Mouse (Mus musculus) hindbrain, embryonic 12.5 days (tissue): ENCODE results near the gene Fam186b. TPM values are rescaled to one million over a fixed set of nuclear protein-coding genes. Genes with fewer than 3 reads are reported as not detected.

Source experiments
- ATAC-seq: fragments of 200-750 bp; cut with Nextera tagmentation; 2 replicates; pipeline ENCODE4 v1.8.0; 2017; ENCODE audit warnings: moderate TSS enrichment; ENCODE audit not compliant: low FRiP score
- H3K27ac ChIP-seq: fragments of 300-500 bp; sonication (generic); 2 replicates; pipeline ENCODE4 v1.5.1; 2016; ENCODE audit warnings: mild to moderate bottlenecking
- H3K27me3 ChIP-seq: fragments of 300-500 bp; sonication (generic); 2 replicates; pipeline ENCODE4 v1.6.1; 2016; ENCODE audit warnings: mild to moderate bottlenecking
- H3K36me3 ChIP-seq: fragments of 300-500 bp; sonication (generic); 2 replicates; pipeline ENCODE4 v1.6.1; 2016; ENCODE audit warnings: mild to moderate bottlenecking
- H3K4me1 ChIP-seq: fragments of 300-500 bp; sonication (generic); 2 replicates; pipeline ENCODE4 v1.6.1; 2016
- H3K4me2 ChIP-seq: fragments of 300-500 bp; sonication (generic); replicated peaks from 2 replicates; pipeline ENCODE4 v1.6.1; 2016; ENCODE audit warnings: mild to moderate bottlenecking
- H3K4me3 ChIP-seq: fragments of 300-500 bp; sonication (generic); 2 replicates; pipeline ENCODE4 v1.5.1; 2016; ENCODE audit warnings: mild to moderate bottlenecking
- H3K9ac ChIP-seq: fragments of 300-500 bp; sonication (generic); 2 replicates; pipeline ENCODE4 v1.6.1; 2016; ENCODE audit warnings: mild to moderate bottlenecking, moderate library complexity
- H3K9me3 ChIP-seq: fragments of 300-500 bp; sonication (generic); replicated peaks from 2 replicates; pipeline ENCODE4 v1.6.1; 2016; ENCODE audit warnings: mild to moderate bottlenecking
- WGBS: fragments of 180-500 bp; shearing (Covaris S2); methylation state at CpG from one replicate; pipeline ENCODE4 v1.1.7; 2016; 5-methylcytosine and 5-hydroxymethylcytosine counted together
- polyA plus RNA-seq: library from polyadenylated mRNA; unstranded; fragments of >200 nt; fragmentation: Nextera tagmentation; extraction: Ambion mirVana; gene quantifications from 2 replicates; pipeline ENCODE4 v1.2.1, GENCODE M21; 2016

Gene Fam186b
- polyA plus RNA-seq, 1 experiment from 2014 or later, result 0.22 TPM

DNA sequence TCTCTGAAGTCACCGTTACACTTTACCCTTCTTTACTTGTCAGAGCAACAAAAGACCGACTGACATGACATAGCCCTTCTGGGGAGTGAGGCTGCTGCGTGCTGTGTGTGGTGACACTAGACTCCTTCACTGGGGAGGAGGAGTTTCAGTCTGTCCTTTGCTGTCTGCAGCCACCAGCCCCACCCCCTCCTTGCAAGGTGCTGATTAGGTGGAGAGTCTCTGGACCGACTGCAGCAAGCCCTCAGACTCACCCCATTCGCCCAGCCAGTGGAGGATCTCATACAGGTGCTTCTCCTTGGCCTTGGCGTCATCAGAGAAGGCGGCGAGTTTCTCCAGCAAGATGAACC, 10.5 kb downstream of the Fam186b start:
- WGBS, result 49% methylated on average over 8 of the region's 8 CpGs
- Histone ChIP-seq H3K9me3 (no peaks in the 10 kb centered on the region), H3K36me3 (no peaks in the 10 kb centered on the region)

DNA sequence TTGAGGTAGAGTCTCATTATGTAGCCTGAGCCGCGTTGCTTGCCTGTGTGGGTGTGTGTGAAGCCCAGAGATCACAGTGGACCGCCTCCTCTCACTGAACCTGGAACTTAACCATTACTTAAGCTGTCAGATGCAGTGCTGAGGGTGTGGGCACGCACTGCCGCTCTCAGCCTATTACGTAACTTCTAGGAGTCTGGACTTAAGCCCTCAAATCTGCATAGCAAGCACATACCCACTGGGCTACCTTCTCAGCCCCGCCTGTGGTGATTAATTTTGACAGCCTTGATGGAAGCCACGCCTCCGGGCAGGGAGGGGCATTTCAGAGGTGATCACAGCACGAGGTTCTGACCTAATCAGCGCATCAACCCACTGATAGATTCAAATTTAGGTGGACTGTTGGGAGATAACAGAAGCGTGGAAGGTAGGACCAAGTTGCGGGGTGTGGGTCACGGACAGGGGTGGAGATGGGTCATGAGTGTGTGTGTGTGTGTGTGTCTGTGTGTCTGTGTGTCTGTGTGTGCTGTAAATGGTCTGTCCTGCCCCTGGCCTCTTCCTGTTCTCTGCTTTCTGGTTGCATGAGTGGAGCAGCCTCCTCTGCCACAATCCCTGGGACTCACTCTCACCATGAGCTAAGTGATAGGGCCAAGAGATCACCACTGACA, 11.0 kb downstream of the Fam186b start:
- no peak overlapping the region for H3K4me3 ChIP-seq
- no peaks in the 10 kb centered on the region for H3K36me3 ChIP-seq
- H3K4me1 ChIP-seq, result 0 out of 2 replicates have a peak, but pooled peaks cover 2% of the 10 kb centered on the region
- H3K27me3 ChIP-seq, result no peaks in the 10 kb centered on the region
- no peak overlapping the region for H3K4me2 ChIP-seq
- no peak overlapping the region for H3K9ac ChIP-seq
- WGBS, result 54% methylated on average over 14 of the region's 14 CpGs
- no peak overlapping the region for H3K27ac ChIP-seq
- no peak for ATAC-seq
- no peaks in the 10 kb centered on the region for H3K9me3 ChIP-seq

More for the DNA sequence above, 10.5 kb downstream of the Fam186b start:
- H3K27me3 ChIP-seq, result no peaks in the 10 kb centered on the region
- ATAC-seq, result no peak
- H3K9ac ChIP-seq, result no peak overlapping the region
- no peak overlapping the region for H3K4me3 ChIP-seq
- no peak overlapping the region for H3K27ac ChIP-seq
- H3K4me1 ChIP-seq, result 0 out of 2 replicates have a peak, but pooled peaks cover 2% of the 10 kb centered on the region
- no peak overlapping the region for H3K4me2 ChIP-seq

DNA sequence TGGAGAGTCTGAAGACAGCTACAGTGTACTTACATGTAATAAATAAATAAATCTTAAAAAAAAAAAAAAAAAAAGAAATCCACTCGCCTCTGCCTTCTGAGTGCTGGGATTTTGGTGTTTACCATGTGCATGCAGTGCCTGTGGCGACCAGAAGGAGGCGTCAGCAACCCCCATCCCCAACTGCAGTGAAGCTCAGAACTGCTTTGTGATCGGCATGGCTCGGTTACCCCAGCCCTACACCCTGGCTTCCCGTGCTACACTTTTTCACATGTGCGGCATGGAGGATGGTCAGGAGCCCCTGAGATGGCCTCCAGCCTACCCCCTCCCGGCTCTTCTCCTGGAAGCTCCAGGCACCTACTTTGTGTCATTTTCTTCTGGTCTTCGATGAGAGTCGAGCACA, 12.2 kb downstream of the Fam186b start:
- H3K36me3 ChIP-seq, result no peaks in the 10 kb centered on the region
- no peak overlapping the region for H3K4me3 ChIP-seq
- H3K27me3 ChIP-seq, result no peaks in the 10 kb centered on the region
- 0 out of 2 replicates have a peak, but pooled peaks cover 2% of the 10 kb centered on the region for H3K4me1 ChIP-seq
- H3K9ac ChIP-seq, result no peak overlapping the region
- H3K27ac ChIP-seq, result no peak overlapping the region
- 66% methylated on average over 10 of the region's 10 CpGs for WGBS
- no peak overlapping the region for H3K4me2 ChIP-seq
- no peaks in the 10 kb centered on the region for H3K9me3 ChIP-seq
- no peak for ATAC-seq

DNA sequence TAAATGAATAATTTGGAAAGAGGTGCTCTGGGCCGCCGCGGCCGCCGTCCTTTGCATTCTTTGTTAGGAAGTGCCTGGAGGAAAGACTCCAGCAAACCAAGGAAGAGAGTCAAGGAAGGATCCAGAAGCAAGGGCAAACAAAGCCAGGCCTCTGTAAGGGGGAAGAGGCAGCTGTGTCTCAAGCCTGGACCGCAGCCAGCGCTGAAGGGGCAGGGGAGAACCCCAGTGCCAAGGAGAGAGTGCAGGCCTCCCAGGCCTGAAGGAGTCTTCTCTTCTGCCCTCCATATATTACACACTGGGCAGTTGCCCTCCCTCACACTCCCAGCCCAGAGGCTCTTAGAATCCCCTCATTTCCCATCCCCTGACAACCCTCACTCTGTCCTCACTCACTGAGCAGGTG, 17.4 kb downstream of the Fam186b start:
- Histone ChIP-seq H3K4me2 (no peak overlapping the region), H3K9ac (no peak overlapping the region), H3K4me3 (no peak overlapping the region), H3K36me3 (no peaks in the 10 kb centered on the region), H3K4me1 (0 out of 2 replicates have a peak, but pooled peaks cover 4% of the 10 kb centered on the region), H3K27ac (no peak overlapping the region), H3K9me3 (no peaks in the 10 kb centered on the region), H3K27me3 (no peaks in the 10 kb centered on the region)
- WGBS, result 91% methylated on average over 5 of the region's 7 CpGs
- ATAC-seq, result no peak

DNA sequence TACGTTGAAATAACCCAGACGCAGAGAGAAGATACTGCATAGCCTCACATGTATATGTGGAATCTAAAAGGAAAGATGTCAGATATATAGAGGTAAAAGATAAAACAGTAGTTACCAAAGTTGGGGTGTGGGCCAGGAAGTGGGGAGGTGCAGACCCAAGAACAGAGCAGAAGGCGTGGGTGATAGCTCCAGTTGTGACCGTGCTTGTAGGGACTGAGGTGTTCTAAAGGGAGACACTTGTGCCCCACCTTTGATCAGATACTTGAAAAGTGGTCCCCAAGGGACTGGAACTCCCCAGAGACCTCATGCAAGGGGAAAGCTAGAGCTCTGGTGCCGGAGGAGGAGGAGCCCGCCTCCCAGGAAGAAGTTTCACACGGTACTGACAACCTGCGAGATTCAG, 19.6 kb downstream of the Fam186b start:
- no peak overlapping the region for H3K9ac ChIP-seq
- no peak for ATAC-seq
- no peak overlapping the region for H3K4me2 ChIP-seq
- H3K4me1 ChIP-seq, result 0 out of 2 replicates have a peak, but pooled peaks cover 7% of the 10 kb centered on the region
- no peak overlapping the region for H3K4me3 ChIP-seq
- WGBS, result 83% methylated on average over 8 of the region's 8 CpGs
- H3K36me3 ChIP-seq, result no peaks in the 10 kb centered on the region
- no peaks in the 10 kb centered on the region for H3K9me3 ChIP-seq
- no peaks in the 10 kb centered on the region for H3K27me3 ChIP-seq
- no peak overlapping the region for H3K27ac ChIP-seq

DNA sequence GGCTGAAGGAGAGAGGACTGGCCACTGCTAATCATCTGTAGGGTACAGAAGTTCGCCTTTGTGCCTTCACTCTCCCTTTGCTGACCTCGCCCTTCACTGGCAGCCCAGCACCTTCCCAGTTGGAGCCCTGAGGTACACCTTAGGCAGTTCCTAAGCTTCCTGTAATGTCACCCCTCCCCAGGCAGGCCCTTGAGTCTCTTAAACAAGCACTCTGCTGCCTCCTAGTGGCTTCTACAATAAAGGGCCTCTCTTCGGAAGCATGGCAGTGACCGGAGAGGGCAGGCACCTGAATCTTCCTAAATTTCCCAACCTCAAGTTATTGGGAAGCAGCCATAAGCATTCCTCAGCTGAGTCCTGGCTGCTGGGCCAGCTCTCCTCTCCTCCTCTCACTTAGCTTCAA, 30.0 kb downstream of the Fam186b start:
- 21% methylated on average over 4 of the region's 4 CpGs for WGBS
- Histone ChIP-seq H3K9ac (no peak overlapping the region), H3K4me1 (0 out of 2 replicates have a peak, but pooled peaks cover 2% of the 10 kb centered on the region), H3K4me2 (no peak overlapping the region), H3K4me3 (no peak overlapping the region), H3K27me3 (no peaks in the 10 kb centered on the region), H3K9me3 (no peaks in the 10 kb centered on the region), H3K36me3 (no peaks in the 10 kb centered on the region), H3K27ac (no peak overlapping the region)
- ATAC-seq, result no peak

DNA sequence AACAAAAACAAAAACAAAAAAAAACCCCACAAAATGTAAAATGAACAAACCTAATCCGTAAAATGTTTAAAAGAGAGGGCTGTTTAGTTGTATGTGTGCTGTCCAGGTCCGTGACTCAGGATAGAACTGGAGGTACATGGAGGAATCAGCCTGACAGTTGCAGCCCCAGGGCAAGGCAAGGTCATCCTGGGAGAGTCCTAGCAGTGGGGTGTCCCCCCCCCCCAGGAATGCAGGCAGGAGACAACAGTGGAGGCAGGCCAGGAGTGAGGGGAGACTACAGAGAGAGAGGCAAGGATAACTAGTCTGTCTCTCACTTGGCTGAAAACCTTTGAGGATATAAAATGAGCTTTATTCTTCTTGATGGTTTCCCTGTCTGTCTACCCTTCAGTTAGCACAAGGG, 31.3 kb downstream of the Fam186b start:
- H3K36me3 ChIP-seq, result no peaks in the 10 kb centered on the region
- WGBS, result 73% methylated on average over 2 of the region's 2 CpGs

DNA sequence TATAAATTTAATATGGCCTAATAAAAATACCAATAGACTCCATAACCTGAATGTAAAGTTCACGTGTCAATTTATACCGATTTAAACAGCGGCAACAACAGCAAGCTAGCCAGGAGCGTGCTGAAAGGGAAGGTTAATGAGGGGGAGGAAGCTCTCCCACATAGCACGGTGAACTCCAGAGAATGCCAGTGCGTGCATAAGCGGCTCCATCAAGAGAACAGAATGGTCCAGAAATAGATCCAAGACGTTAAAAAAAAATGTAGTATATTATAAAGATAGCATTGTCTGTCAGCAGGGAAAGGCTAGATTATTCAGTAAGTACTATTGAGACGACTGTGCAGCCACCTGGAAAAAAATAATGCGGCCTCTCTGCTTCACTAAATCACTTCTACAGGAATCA, 33.0 kb downstream of the Fam186b start:
- Histone ChIP-seq H3K27me3 (no peaks in the 10 kb centered on the region), H3K4me2 (no peak overlapping the region), H3K4me1 (0 out of 2 replicates have a peak, but pooled peaks cover 2% of the 10 kb centered on the region), H3K36me3 (no peaks in the 10 kb centered on the region), H3K27ac (no peak overlapping the region), H3K9me3 (no peaks in the 10 kb centered on the region), H3K9ac (no peak overlapping the region), H3K4me3 (no peak overlapping the region)
- no peak for ATAC-seq
- WGBS, result 62% methylated on average over 10 of the region's 10 CpGs

More for the DNA sequence above, 31.3 kb downstream of the Fam186b start:
- Histone ChIP-seq H3K4me2 (no peak overlapping the region), H3K27me3 (no peaks in the 10 kb centered on the region), H3K4me1 (0 out of 2 replicates have a peak, but pooled peaks cover 2% of the 10 kb centered on the region), H3K9me3 (no peaks in the 10 kb centered on the region), H3K9ac (no peak overlapping the region), H3K27ac (no peak overlapping the region), H3K4me3 (no peak overlapping the region)
- ATAC-seq, result no peak

DNA sequence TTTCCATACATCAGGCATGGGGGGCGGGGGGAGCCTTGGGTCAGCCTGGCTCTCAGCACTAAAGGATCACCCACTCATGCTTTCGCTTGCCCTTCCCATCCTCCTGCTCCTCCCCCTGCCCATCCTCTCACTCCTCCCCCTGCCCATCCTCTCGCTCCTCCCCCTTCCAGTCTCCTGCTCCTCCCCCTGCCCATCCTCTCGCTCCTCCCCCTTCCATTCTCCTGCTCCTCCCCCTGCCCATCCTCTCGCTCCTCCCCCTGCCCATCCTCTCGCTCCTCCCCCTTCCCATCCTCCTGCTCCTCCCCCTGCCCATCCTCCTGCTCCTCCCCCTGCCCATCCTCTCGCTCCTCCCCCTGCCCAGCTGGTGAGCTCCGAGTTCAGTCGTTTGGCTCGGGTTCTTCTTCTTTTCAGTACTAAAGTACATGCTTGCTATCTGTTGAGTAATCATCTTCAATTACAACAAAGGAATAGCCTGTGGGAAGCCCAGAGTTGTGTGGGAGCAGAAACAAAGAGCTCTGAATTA, 35.9 kb downstream of the Fam186b start:
- no peaks in the 10 kb centered on the region for H3K27me3 ChIP-seq
- H3K4me2 ChIP-seq, result peak overlapping the region; percentile 37
- H3K4me3 ChIP-seq, result no peak overlapping the region
- H3K9ac ChIP-seq, result no peak overlapping the region
- peak; percentile 48 for ATAC-seq
- H3K27ac ChIP-seq, result no peak overlapping the region
- H3K9me3 ChIP-seq, result no peaks in the 10 kb centered on the region
- no peaks in the 10 kb centered on the region for H3K4me1 ChIP-seq
- H3K36me3 ChIP-seq, result no peaks in the 10 kb centered on the region
- WGBS, result 0% methylated on average over 8 of the region's 10 CpGs

DNA sequence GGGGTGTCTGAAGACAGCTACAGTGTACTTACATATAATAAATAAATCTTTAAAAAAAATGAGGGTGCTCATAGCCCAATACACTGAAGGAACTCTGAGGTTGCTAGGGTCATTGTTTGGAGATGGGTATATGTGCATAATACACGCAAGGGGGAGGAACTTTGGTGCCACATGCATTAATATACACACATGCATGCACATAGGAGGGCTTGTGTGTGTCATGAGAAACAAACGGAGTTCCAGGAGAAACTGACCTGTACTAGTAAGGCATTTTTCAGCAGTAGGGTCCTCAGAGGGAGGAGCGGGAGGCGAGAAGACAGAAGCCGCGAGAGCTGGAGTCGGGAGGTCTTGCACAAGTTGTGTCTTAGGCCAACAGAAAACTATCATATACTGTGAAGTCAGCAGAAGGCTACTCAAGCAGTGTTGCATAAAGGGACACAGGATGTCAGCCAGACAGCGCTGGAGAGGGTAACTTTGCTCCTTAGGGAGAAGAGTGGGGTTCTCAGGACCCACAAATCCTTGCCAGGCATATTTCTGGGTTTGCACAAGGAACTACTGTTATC, 36.4 kb downstream of the Fam186b start:
- 75% methylated on average over 8 of the region's 8 CpGs for WGBS
- no peak; the same call in 1 of the 2 replicates for ATAC-seq
- H3K4me1 ChIP-seq, result no peaks in the 10 kb centered on the region
- no peak overlapping the region for H3K27ac ChIP-seq
- no peaks in the 10 kb centered on the region for H3K27me3 ChIP-seq
- no peak overlapping the region for H3K9ac ChIP-seq
- H3K9me3 ChIP-seq, result no peaks in the 10 kb centered on the region
- H3K4me2 ChIP-seq, result peak overlapping the region; percentile 30
- H3K36me3 ChIP-seq, result no peaks in the 10 kb centered on the region
- no peak overlapping the region for H3K4me3 ChIP-seq

DNA sequence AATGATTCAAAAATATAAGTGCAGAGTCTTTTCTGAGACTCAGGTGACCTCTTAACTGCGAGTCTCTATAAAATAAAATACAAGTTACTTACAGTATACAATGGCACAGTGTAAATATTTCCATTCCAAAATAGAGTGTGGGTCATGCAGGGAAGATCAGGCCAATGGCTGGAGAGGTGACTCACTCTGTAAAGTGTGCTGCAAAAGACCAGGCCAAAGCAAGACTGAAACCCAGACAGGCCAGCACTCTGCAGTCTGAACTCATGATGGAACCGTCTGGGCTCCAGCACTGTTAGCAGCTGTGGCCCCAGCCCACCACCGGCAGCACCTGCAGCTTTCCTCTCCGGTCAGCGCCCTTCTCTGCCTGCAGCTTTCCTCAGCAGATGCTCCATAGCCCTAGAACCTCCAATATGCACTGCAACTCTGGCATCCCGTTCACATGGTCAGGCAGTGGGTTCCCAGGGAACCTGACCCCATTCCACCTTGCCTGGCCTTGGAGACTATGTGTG, 40.4 kb downstream of the Fam186b start:
- Histone ChIP-seq H3K9me3 (no peaks in the 10 kb centered on the region), H3K4me1 (peaks cover 13% of the 10 kb centered on the region; the same call in 1 of the 2 replicates), H3K27ac (no peak overlapping the region), H3K4me2 (no peak overlapping the region), H3K9ac (no peak overlapping the region), H3K36me3 (no peaks in the 10 kb centered on the region), H3K27me3 (no peaks in the 10 kb centered on the region), H3K4me3 (no peak overlapping the region)
- WGBS, result 91% methylated on average over 6 of the region's 6 CpGs
- ATAC-seq, result no peak

DNA sequence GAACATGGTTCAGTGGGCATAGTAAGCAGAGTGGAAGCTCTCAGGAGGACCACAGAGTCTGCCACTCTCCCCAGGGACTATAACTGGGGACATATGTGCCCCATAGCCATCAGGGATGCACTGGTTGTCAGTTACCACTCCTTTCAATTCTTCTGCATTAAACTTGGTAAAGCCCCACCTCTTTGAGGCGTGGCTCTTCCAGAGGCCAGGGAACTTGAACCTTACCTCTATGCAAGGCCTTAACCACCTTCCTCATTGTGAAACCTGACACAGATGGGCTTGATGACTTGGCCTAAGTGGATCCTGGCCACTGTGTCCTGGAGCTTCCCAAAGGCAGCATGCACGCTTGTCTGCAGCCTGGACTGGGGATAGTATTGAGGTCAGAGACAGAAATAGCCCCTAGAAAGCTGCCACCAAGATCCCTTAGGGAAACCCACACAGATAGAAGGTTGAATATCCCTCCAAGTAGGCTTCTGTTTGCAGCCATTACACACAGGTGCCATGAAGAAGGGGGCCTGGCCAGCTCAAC, 41.1 kb downstream of the Fam186b start:
- Histone ChIP-seq H3K4me2 (no peak overlapping the region), H3K27ac (no peak overlapping the region), H3K9me3 (no peaks in the 10 kb centered on the region), H3K4me1 (peaks cover 13% of the 10 kb centered on the region; the same call in 1 of the 2 replicates), H3K4me3 (no peak overlapping the region), H3K27me3 (no peaks in the 10 kb centered on the region), H3K36me3 (no peaks in the 10 kb centered on the region), H3K9ac (no peak overlapping the region)
- ATAC-seq, result no peak
- 90% methylated on average over 2 of the region's 2 CpGs for WGBS
